Mouse (Mus musculus): ENCODE measurements around the gene Ces2g.

Ces2g gene

GRCm38 (mm10) chr8:104961537-104961961 lies at the start of gene Ces2g:
Gene Ces2g (plus strand): TSS chr8:104961718.
- DNase-seq (ENCODE audit: low spot score) = no peak

GRCm38 (mm10) chr8:104925972-104926596 lies 35.4 kb upstream of the Ces2g start, which contains the start of gene Ces2e:
Gene Ces2e (plus strand): TSS chr8:104926260.
- DNase-seq (ENCODE audit: low spot score) = no peak

DNA sequence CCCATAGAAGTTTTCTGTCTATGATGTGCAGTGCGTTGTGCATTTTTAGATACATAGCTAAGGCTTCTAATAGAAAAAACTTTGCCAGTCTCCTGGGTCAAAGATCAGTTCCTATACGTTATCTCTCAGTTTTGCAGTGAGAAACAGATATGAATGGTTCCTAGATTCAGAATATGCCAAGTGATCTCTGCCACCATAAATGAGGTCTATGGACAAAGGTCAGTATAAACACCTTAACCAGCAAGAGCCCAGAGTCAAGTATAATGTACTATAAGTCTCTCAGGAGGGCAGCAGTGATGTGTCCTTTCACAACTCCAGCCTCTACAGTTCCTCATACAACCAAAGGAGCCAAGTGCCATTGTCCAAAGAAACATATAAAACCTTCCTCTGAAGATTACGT lies 34.2 kb upstream of the Ces2g start:
- no peak for DNase-seq (ENCODE audit: low spot score)

GRCm38 (mm10) chr8:104944665-104945064 lies 16.9 kb upstream of the Ces2g start:
- no peak for DNase-seq (ENCODE audit: low spot score)

- DNase-seq (ENCODE audit: low spot score) = no peak
These were observed 14.5 kb upstream of the Ces2g start, which contains the start of gene Ces2f for GRCm38 (mm10) chr8:104947056-104947455. Gene Ces2f (plus strand): TSS chr8:104947356.

DNA sequence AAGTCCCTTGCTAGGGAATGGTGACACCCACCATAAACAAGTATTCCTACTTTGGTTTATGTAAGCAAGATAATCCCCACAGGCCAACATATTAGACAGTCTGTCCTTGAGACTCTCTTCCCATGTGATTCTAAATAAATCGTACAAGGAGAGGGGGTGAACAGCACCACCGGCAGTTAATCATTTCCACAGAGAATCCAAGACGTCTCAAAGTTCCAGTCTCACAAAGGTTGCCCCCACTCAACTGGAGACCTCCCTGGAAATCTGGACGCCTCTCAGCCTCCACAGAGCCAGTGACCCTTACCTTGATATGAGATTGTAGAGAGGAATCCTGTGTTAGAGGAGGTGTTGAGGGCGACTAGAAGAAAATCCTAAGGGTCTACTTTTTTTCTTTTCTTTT lies 12.5 kb upstream of the Ces2g start:
- DNase-seq (ENCODE audit: low spot score) = no peak

DNA sequence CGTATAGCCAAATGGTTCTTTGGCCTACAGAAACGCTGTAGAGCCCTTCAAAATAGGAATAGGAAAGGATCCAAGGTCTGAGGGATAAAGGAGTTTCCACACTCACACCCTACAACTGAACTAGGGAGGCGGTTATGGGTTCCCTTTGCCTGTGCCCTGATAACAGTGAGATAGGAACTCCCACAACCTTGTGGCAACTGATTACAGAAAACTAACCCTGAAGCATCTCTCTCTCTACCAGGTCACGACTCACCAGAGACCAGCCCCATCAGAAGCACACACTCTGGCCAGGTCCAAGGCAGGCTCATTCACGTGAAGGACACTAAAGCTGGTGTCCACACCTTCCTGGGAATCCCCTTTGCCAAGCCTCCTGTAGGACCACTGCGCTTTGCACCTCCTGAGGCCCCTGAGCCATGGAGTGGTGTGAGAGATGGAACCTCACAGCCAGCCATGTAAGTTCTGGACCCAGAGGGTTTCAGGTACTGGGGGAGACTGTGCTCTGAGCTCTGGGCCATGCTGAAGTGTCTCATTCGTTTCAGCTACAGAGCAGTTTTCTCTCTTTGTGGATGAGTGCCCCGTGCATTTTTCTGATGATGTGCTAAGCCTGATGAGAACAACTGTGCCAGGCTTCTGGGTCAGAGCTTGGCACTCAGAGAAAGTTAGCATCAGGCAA lies 847 bp downstream of the Ces2g start:
- no peak for DNase-seq (ENCODE audit: low spot score)

DNA sequence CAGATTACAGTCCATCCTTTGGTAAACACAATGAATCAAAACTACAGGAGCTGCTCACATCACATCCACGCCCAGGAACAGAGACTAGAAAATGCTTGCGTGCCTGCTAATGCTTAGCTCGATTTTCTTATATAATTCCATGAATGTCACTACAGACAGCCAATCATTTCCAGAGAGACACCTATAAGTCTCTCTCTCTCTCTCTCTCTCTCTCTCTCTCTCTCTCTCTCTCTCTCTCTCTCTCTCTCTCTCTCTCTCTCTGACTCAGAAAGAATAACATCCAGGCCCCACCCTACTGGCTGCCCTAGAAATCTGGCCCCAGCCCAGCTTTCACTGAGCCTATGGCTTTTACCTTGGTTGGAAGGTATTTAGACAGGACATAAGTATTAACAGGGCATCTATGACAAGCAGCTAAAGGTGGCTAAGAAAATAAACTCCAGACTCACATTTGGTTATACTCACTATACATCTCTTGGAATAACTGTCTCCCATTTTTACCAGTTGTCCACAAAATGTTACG lies 1.9 kb downstream of the Ces2g start:
- no peak for DNase-seq (ENCODE audit: low spot score)

DNA sequence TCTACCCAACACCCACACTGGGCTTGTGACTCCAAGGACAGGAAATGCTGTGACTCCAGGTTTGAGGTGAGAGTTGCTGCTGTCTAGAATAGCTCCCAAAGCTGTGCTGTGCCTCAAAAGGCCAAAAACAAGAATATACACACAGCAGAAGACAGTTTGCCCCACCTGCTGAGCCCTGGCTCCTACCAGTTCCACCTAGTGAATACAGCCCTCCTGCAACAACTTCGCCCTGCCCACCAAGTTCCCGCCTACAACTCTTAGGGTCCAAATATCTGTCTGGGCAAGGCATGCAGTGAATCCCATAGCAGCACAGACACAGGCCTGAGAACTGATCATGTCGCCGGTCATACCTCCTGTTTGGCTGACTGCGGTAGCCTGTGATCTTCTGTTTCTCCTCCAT lies 22.6 kb downstream of the Ces2g start:
- DNase-seq (ENCODE audit: low spot score) = no peak

GRCm38 (mm10) chr8:104984942-104985341 lies 23.4 kb downstream of the Ces2g start:
- DNase-seq (ENCODE audit: low spot score) = no peak

GRCm38 (mm10) chr8:104998191-104998590 lies 36.7 kb downstream of the Ces2g start:
- DNase-seq (ENCODE audit: low spot score) = no peak

DNA sequence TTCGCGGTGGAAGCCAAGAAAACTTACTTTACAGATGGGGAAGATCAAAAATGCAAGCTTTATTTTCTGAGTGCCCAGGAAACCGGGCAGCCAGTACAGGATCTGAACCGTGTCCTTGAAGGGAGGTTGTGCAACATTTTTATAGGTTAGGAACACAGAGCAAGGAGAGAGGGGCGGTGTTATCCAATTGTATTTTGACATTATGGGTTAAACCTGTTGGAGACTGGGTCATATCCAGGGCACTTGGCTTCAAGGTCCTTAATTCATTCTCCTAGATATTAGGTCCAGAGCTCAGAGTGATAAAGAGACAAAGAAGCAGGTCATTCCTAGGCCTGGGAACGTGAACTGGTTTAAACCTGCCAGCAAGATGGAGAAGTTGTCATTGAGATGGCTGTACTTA lies 37.7 kb downstream of the Ces2g start:
- DNase-seq (ENCODE audit: low spot score) = no peak

- no peak for DNase-seq (ENCODE audit: low spot score)
These were observed 39.1 kb downstream of the Ces2g start, which contains the start of gene Ces2h for GRCm38 (mm10) chr8:105000586-105000985. Gene Ces2h (plus strand): TSS chr8:105000853.

DNA sequence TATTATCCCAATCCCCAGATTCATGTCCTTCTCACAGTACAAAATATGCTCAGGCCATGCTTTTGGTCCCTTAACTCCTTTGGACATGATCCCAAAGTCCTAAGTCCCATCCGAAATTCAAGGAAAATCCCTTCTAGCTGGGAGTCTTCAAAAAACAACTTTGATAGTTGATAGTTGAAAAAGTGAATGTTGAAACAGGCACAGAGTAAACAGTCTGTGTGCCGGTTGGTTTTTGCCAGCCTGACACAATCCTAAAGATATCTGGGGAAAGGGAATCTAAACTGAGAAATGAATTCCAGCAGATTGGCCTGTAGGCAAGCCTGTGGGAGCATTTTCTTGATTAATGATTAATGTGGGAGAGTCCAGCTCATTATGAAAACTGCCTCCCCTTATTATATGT lies 48.5 kb downstream of the Ces2g start:
- DNase-seq (ENCODE audit: low spot score) = no peak

DNA sequence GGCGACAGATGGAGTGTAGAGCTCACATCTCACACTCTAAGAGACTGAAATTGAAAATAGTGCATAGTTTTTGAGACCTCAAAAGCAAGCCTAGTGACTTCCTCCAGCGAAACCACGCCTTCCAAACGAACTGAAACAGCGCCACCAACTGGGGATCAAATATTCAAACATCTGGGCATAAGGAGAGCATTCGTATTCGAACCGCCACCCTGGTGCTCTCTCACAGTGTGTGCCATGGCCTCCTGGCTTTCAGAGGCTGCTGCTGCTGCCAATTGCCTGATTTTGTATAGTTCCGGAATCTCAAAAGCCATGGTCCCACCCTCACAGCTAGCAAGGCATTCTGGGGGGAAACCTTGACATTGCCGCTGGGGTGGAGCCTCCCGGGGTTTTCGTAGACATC lies 49.6 kb downstream of the Ces2g start:
- no peak for DNase-seq (ENCODE audit: low spot score)

GRCm38 (mm10) chr8:105014391-105014790 lies 52.9 kb downstream of the Ces2g start:
- no peak for DNase-seq (ENCODE audit: low spot score)
